Mouse (Mus musculus) intestine, embryonic 14.5 days (tissue): ENCODE data around the gene 3110082I17Rik. TPM values are rescaled to one million over a fixed set of nuclear protein-coding genes. Genes with fewer than 3 reads are reported as not detected.
A peak's percentile ranks its signal among the peaks of the same experiment; 100 is the strongest.
"Not testable (repeated sequence)": the region's sequence is repeated elsewhere in the genome, so short reads cannot be mapped to it uniquely, and the experiment has no call there.

Experiments used
- ATAC-seq: fragments of 200-750 bp; cut with Nextera tagmentation; replicated peaks from 2 replicates; pipeline ENCODE4 v1.8.0; 2017; ENCODE audit warnings: low read depth, moderate number of reproducible peaks, moderate TSS enrichment, moderate library complexity; ENCODE audit not compliant: low FRiP score, low TSS enrichment
- DNase-seq: peaks from one replicate; pipeline ENCODE4 v3.0.0-alpha.2; 2018; ENCODE audit warnings: low spot score
- H3K27ac ChIP-seq: fragments of 300-500 bp; sonication (generic); 2 replicates; pipeline ENCODE4 v1.5.1; 2014; ENCODE audit warnings: low read depth, mild to moderate bottlenecking, control low read depth
- H3K27me3 ChIP-seq: fragments of 300-500 bp; sonication (generic); replicated peaks from 2 replicates; pipeline ENCODE4 v1.6.1; 2014; ENCODE audit warnings: low read length, control low read depth; ENCODE audit not compliant: control insufficient read depth, insufficient read depth
- H3K36me3 ChIP-seq: fragments of 300-500 bp; sonication (generic); 2 replicates; pipeline ENCODE4 v1.6.1; 2014; ENCODE audit warnings: low read length, control low read depth; ENCODE audit not compliant: control insufficient read depth, insufficient read depth
- H3K4me1 ChIP-seq: fragments of 300-500 bp; sonication (generic); replicated peaks from 2 replicates; pipeline ENCODE4 v1.6.1; 2014; ENCODE audit warnings: low read length, control low read depth, mixed read lengths; ENCODE audit not compliant: control insufficient read depth, insufficient read depth
- H3K4me2 ChIP-seq: fragments of 300-500 bp; sonication (generic); 2 replicates; pipeline ENCODE4 v1.6.1; 2014; ENCODE audit warnings: low read length
- H3K4me3 ChIP-seq: fragments of 300-500 bp; sonication (generic); 2 replicates; pipeline ENCODE4 v1.5.1; 2014; ENCODE audit warnings: low read depth, low read length, control low read depth, mixed read lengths
- H3K9ac ChIP-seq: fragments of 300-500 bp; sonication (generic); 2 replicates; pipeline ENCODE4 v1.6.1; 2014; ENCODE audit warnings: mild to moderate bottlenecking, low read length
- H3K9me3 ChIP-seq: fragments of 300-500 bp; sonication (generic); 2 replicates; pipeline ENCODE4 v1.6.1; 2016; ENCODE audit warnings: low read length, control low read depth; ENCODE audit not compliant: control insufficient read depth
- WGBS: fragments of 180-500 bp; shearing (Covaris S2); extraction: QIAGEN DNeasy Blood & Tissue Kit; methylation state at CpG from one replicate; pipeline ENCODE4 v1.1.7; 2014; 5-methylcytosine and 5-hydroxymethylcytosine counted together
- polyA plus RNA-seq: library from polyadenylated mRNA; unstranded; fragments of >200 nt; fragmentation: Nextera tagmentation; extraction: Ambion mirVana; gene quantifications from 2 replicates; pipeline ENCODE4 v1.2.1, GENCODE M21; 2014

The 3110082I17Rik gene
- polyA plus RNA-seq, 1 experiment from 2014 or later, result 44.4 TPM

GRCm38 (mm10) chr5:139345364-139345714 is 115.0 kb downstream of the 3110082I17Rik start:
- WGBS, result 10% methylated on average over 5 of the region's 5 CpGs
- ATAC-seq (0 out of 2 replicates have a peak, but pooled peaks have one; percentile 4), DNase-seq (no peak)
- H3K4me3 ChIP-seq, result peak overlapping the region; percentile 96
- peak overlapping the region; percentile 39 for H3K9ac ChIP-seq
- H3K4me2 ChIP-seq, result peak overlapping the region; percentile 98
- peak overlapping the region; percentile 74 for H3K27ac ChIP-seq
- peaks cover 24% of the 10 kb centered on the region for H3K36me3 ChIP-seq
- H3K9me3 ChIP-seq, result no peaks in the 10 kb centered on the region
- no peaks in the 10 kb centered on the region for H3K27me3 ChIP-seq
- H3K4me1 ChIP-seq, result peaks cover 9% of the 10 kb centered on the region

- H3K4me1 ChIP-seq, result peaks cover 9% of the 10 kb centered on the region
- H3K9ac ChIP-seq, result peak overlapping the region; percentile 88
- peak overlapping the region; percentile 96 for H3K4me3 ChIP-seq
- H3K27ac ChIP-seq, result peak overlapping the region; percentile 75
- H3K9me3 ChIP-seq, result no peaks in the 10 kb centered on the region
- peak overlapping the region; percentile 98 for H3K4me2 ChIP-seq
- DNase-seq (peak; percentile 99), ATAC-seq (peak; percentile 90)
- H3K36me3 ChIP-seq, result peaks cover 29% of the 10 kb centered on the region
- WGBS, result under 1% methylated on average over 33 of the region's 33 CpGs
- H3K27me3 ChIP-seq, result no peaks in the 10 kb centered on the region
Observed at GRCm38 (mm10) chr5:139344687-139345363, 115.5 kb downstream of the 3110082I17Rik start.

GRCm38 (mm10) chr5:139344021-139344686 is 116.2 kb downstream of the 3110082I17Rik start:
- Histone ChIP-seq H3K27ac (no peak overlapping the region), H3K9me3 (no peaks in the 10 kb centered on the region), H3K4me1 (peaks cover 9% of the 10 kb centered on the region), H3K9ac (peak overlapping the region; percentile 88), H3K4me3 (peak overlapping the region; percentile 96), H3K36me3 (peaks cover 35% of the 10 kb centered on the region), H3K4me2 (peak overlapping the region; percentile 98), H3K27me3 (no peaks in the 10 kb centered on the region)
- 6% methylated on average over 12 of the region's 12 CpGs for WGBS
- DNase-seq, result peak; percentile 91
- peak; percentile 53 for ATAC-seq

- H3K36me3 ChIP-seq, result peaks cover 69% of the 10 kb centered on the region
- H3K9ac ChIP-seq, result no peak overlapping the region
- WGBS, result 81% methylated on average over 11 of the region's 11 CpGs
Observed at GRCm38 (mm10) chr5:139338891-139339290, 121.4 kb downstream of the 3110082I17Rik start.

GRCm38 (mm10) chr5:139338403-139338802 is 121.9 kb downstream of the 3110082I17Rik start:
- Histone ChIP-seq H3K27me3 (no peaks in the 10 kb centered on the region), H3K27ac (no peak overlapping the region), H3K9me3 (no peaks in the 10 kb centered on the region), H3K9ac (no peak overlapping the region), H3K4me2 (no peak overlapping the region), H3K4me1 (no peaks in the 10 kb centered on the region), H3K4me3 (no peak overlapping the region), H3K36me3 (peaks cover 69% of the 10 kb centered on the region)
- no peak for ATAC-seq
- DNase-seq, result no peak
- WGBS, result 78% methylated on average over 3 of the region's 3 CpGs

More at GRCm38 (mm10) chr5:139338891-139339290, 121.4 kb downstream of the 3110082I17Rik start:
- ATAC-seq (no peak), DNase-seq (no peak)
- H3K4me2 ChIP-seq, result no peak overlapping the region
- H3K27ac ChIP-seq, result no peak overlapping the region
- no peaks in the 10 kb centered on the region for H3K4me1 ChIP-seq
- no peaks in the 10 kb centered on the region for H3K27me3 ChIP-seq
- no peaks in the 10 kb centered on the region for H3K9me3 ChIP-seq
- H3K4me3 ChIP-seq, result no peak overlapping the region

- Histone ChIP-seq H3K27ac (no peak overlapping the region), H3K27me3 (no peaks in the 10 kb centered on the region), H3K9ac (no peak overlapping the region), H3K4me2 (no peak overlapping the region), H3K36me3 (peaks cover 68% of the 10 kb centered on the region), H3K4me1 (no peaks in the 10 kb centered on the region), H3K4me3 (no peak overlapping the region), H3K9me3 (no peaks in the 10 kb centered on the region)
- 83% methylated on average over 13 of the region's 13 CpGs for WGBS
- ATAC-seq (no peak), DNase-seq (no peak)
Observed at GRCm38 (mm10) chr5:139337826-139338370, 122.4 kb downstream of the 3110082I17Rik start.

- no peak overlapping the region for H3K4me3 ChIP-seq
- H3K27me3 ChIP-seq, result no peaks in the 10 kb centered on the region
- no peak overlapping the region for H3K27ac ChIP-seq
- H3K9ac ChIP-seq, result no peak overlapping the region
- no peaks in the 10 kb centered on the region; the same call in 1 of the 2 replicates for H3K4me1 ChIP-seq
- WGBS, result 95% methylated on average over 4 of the region's 4 CpGs
- H3K9me3 ChIP-seq, result no peaks in the 10 kb centered on the region
- H3K4me2 ChIP-seq, result no peak overlapping the region
- ATAC-seq (no peak; the same call in 1 of the 2 replicates), DNase-seq (no peak)
- peaks cover 48% of the 10 kb centered on the region for H3K36me3 ChIP-seq
Observed at GRCm38 (mm10) chr5:139335634-139336033, 124.7 kb downstream of the 3110082I17Rik start.

- not testable (repeated sequence) for ATAC-seq, H3K4me3 ChIP-seq, H3K9me3 ChIP-seq, DNase-seq, H3K4me1 ChIP-seq, H3K27me3 ChIP-seq, H3K4me2 ChIP-seq, H3K27ac ChIP-seq, H3K9ac ChIP-seq
- H3K36me3 ChIP-seq, result peaks cover 36% of the 10 kb centered on the region
- WGBS, result 85% methylated on average over 10 of the region's 10 CpGs
Observed at GRCm38 (mm10) chr5:139334394-139334793, 125.9 kb downstream of the 3110082I17Rik start.
